Mouse (Mus musculus): Measurements from ENCODE around the gene Grsf1.

Gene Grsf1

DNA sequence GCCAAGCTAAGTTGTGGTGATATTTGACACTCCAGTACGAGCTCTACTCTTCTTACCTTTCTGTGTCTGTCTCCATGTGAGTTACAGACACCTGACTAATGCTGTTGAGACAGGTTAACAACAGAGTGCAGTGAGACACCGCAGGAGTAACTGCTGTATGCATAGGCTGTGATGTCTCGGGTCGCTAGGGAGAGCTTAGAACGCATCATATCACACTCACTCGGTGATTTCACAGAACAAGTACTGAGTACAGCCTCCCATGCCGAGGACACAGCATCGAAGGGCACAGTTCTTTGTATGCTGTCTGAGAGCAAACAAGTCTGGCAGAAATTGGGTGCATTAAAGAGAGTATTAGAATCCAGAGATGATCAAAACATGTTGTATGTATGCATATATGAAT, 46.0 kb downstream of the Grsf1 start:
- DNase-seq (ENCODE audit: low spot score), result no peak

DNA sequence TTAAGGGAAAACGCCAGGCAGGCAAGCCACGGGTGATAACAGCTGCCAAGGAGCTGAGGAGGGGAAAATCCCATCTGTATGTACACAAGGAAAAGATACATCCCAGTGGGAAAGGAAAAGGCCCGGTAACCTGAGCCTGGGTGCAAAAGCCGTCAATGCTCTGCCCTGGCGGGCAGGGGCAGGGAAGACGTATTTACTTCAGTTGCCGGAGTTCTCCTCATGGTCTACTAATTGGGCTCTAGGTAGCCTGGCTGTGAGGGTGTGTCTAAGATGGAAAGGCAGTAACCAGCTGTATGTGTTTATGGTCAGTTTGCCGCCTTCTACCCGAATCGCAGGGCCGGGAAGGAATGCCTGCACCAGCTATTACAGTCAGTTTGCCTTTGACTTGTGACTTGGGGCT, 46.8 kb downstream of the Grsf1 start:
- no peak for DNase-seq (ENCODE audit: low spot score)

DNA sequence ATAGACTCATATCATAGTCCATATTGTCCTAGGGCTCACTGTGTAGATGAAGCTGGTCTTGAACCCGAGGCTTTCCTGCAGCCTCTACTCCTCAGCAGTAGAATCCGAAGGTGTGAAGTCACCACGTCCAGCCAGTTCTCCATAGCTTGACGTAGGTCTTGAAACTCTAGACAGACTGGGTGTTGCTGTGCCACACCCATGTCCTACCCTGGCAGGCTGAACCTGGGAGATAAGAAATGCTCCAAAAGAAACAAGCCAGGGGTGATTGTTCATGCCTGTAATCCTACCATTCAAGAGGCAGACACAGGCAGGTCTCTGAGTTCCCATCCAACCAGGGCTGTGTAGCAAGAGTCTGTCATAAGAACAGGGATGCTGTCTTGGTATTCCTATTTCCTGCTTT, 48.4 kb downstream of the Grsf1 start:
- no peak for DNase-seq (ENCODE audit: low spot score)

DNA sequence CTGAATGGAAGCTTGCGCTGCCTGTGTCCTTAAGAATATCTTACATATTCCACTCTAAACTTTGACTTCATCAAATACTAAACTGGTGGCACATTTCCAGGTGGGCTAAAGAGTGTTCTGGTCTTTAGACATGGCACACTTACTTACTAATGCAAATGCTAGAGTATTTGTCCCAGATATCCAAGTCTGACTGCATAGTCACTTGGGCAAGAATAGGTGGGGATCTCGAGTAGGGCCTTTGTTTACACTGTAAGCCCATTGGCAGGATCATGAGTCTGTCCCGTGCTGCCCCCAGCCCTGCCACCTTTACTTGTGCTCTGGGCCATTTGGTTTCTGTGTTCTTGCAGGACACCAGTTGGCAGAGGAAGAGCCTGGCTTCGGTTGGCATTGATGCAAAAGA, 59.0 kb downstream of the Grsf1 start:
- DNase-seq (ENCODE audit: low spot score), result no peak

DNA sequence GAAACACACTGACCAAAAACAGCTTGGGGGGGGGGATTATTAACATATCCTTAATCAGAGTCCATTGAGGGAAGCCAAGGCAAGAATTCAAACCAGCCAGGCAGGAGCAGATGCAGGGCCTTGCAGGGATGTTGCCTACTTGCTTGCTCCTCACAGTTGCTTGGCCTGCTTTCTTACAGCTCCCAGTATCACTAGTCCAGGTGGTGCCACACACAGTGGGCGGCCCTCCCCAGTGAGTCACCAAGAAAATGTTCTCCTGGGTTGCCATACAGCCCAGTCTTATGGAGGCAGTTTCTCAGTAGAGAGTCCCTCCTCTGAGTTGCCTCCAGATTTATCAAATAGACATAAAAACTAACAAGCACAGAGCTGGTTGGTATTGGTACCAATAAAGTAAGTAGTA, 61.8 kb downstream of the Grsf1 start:
- DNase-seq (ENCODE audit: low spot score), result no peak

Data from urinary bladder, postnatal 25 days (tissue).